Mouse (Mus musculus) cerebellum, adult 2 months (tissue): ENCODE measurements around the gene Usp25. TPM values are rescaled to one million over a fixed set of nuclear protein-coding genes. Genes with fewer than 3 reads are reported as not detected.

Source experiments
- DNase-seq, 2 experiments: peaks; one replicate each; pipeline ENCODE4 v3.0.0; 2021
- H3K27ac ChIP-seq: fragments of 200-500 bp; 2 replicates; pipeline ENCODE4 v1.5.1; 2012; ENCODE audit warnings: low read length, control low read depth, inconsistent platforms; ENCODE audit not compliant: insufficient read depth
- H3K27me3 ChIP-seq: fragments of 200-500 bp; 2 replicates; pipeline ENCODE4 v1.6.1; 2012; ENCODE audit warnings: inconsistent platforms, mild to moderate bottlenecking, low read length, moderate library complexity; ENCODE audit not compliant: control insufficient read depth, insufficient read depth
- H3K4me1 ChIP-seq: fragments of 200-500 bp; 2 replicates; pipeline ENCODE4 v1.6.1; 2011; ENCODE audit warnings: low read length; ENCODE audit not compliant: control insufficient read depth, insufficient read depth
- H3K4me3 ChIP-seq: fragments of 200-500 bp; replicated peaks from 2 replicates; pipeline ENCODE3; 2011; ENCODE audit warnings: mild to moderate bottlenecking, low read depth, low read length, control low read depth; ENCODE audit not compliant: insufficient read depth
- CTCF ChIP-seq: fragments of 200-500 bp; IDR thresholded peaks from 2 replicates; pipeline ENCODE4 v1.5.1; 2011; ENCODE audit warnings: low read depth, mild to moderate bottlenecking, control low read depth, low read length, moderate library complexity, borderline replicate concordance; ENCODE audit not compliant: insufficient read depth
- POLR2A ChIP-seq: fragments of 200-500 bp; IDR thresholded peaks from 2 replicates; pipeline ENCODE4 v1.6.1; 2011; ENCODE audit warnings: low read length, control low read depth, borderline replicate concordance; ENCODE audit not compliant: insufficient read depth
- WGBS: fragments of 180-500 bp; shearing (Covaris S2); methylation state at CpG from one replicate; pipeline ENCODE4 v1.1.7; 2018; 5-methylcytosine and 5-hydroxymethylcytosine counted together
- polyA plus RNA-seq: library from polyadenylated mRNA; depleted of rRNA; stranded (reverse); fragments of >200 nt; gene quantifications from 2 replicates; pipeline ENCODE4 v1.2.3, GENCODE M21; 2012; rRNA removed

The Usp25 gene
- polyA plus RNA-seq = 20.2 and 20.5 TPM in 2 replicates

DNA sequence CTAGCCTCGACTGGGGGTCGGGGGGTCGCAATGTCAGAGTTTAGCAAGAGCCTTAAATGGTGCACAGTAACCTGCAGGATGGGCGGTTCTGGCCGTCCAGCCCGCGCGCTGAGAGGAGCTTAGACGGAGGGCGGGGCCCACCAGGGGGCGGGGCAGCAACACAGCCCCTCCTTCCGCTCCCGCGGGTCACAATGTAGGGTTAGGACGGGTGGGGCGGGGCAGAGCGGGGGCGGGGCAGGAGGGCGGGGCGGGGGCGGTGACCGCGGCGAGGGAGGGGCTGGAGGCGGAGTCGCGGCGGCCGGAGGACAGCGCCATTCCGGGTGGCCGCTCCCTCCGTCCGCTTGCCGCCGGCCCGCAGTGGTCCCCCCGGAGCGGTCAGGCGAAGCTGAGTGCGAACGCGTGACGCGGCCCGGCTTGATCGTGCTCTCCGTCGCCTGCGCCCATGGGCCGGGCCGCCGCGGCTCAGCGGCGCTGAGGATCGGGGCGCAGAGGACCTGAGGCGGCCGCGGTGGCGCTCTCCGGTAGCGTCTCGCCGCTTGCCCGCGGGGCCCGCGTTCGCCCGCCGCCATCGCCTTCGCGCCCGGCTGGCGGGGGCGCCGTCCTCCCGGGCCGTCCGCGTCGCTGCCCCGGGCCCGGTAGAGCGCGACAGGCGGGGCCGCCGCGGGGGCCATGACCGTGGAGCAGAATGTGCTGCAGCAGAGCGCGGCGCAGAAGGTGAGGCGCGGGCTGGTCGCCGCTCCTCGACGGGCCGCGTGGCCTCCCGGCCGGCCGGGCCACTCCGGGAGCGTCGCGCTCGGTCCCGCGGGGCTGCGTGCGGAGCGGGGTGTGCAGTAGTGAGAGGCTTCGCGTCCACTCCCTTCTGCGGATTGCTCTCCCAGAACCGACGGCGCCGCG is at the start of gene Usp25:
Usp25 (plus strand) TSS at position 280 of the 894 bp plus-strand sequence.
- peak within 1 kb of the TSS; percentile 29; the same call in 1 of the 2 replicates for H3K27ac ChIP-seq
- no peaks in the 10 kb centered on the region for H3K27me3 ChIP-seq
- peak within 1 kb of the TSS; percentile 68 for H3K4me3 ChIP-seq
- peak; percentile 87 to 90 for DNase-seq
- TF ChIP-seq POLR2A = peak; percentile 65
- TF ChIP-seq CTCF = no peak
- WGBS = under 1% methylated on average over 116 of the region's 126 CpGs
- H3K4me1 ChIP-seq = peaks cover 3% of the 10 kb centered on the region; the same call in 1 of the 2 replicates

DNA sequence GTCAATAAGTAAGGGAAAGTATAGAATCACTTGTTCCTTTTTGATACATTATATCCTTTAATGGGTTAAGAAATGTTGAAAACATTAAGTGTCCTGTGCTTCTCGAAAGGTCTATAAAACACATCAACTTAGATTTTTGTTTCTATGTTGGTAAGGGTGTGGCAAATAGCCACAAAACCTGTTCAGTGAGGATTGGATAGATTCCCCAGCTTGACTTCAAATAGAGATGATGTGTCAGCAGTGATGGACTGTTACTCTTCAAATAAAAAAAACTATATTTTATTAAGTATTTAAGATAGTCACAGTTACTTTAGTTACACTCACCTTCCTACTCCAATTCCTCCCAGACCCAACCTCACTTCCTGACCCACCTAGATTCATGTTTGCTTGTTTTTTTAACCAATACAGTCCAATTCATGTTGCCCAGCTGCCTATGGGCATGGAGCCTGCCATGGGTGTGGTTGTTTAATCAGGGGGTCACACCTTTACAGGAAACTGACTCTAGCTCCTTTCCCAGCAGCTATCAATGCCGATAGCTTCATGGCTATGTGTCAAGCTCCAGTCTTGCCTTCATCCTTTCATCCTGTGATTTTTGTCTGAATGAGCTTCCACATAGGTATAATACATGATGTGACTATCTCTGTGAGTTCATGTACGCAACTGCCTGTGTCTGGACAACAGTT is 45.8 kb upstream of the Usp25 start:
- no peak overlapping the region for H3K27ac ChIP-seq
- no peak overlapping the region for H3K4me3 ChIP-seq
- 88% methylated on average over 3 of the region's 3 CpGs for WGBS
- DNase-seq = no peak
- H3K4me1 ChIP-seq = no peaks in the 10 kb centered on the region
- no peak for TF ChIP-seq CTCF
- no peak for TF ChIP-seq POLR2A
- H3K27me3 ChIP-seq = no peaks in the 10 kb centered on the region

DNA sequence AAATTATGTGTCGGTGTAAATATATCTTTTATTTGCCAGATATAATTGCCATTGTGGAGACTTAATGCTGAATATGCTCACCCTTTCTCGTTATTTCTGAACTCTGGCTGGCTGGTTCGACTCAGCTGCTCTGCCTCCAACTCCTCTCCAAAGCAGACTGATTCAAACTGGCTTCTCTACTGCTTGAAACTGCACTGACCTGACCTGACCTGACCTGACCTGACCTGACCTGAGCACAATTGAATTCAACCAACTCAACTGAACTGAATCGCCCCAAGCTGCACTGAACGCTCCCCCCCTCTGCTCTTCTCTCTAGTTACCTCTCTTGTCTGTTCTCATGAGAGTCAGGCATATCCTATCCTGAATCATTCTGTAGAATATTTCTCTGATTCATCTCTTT is 42.3 kb upstream of the Usp25 start:
- Histone ChIP-seq H3K4me1 (no peaks in the 10 kb centered on the region), H3K27ac (no peak overlapping the region), H3K27me3 (no peaks in the 10 kb centered on the region), H3K4me3 (no peak overlapping the region)
- no peak for DNase-seq
- TF ChIP-seq CTCF = no peak
- TF ChIP-seq POLR2A = no peak
- 40% methylated on average over 5 of the region's 5 CpGs for WGBS

DNA sequence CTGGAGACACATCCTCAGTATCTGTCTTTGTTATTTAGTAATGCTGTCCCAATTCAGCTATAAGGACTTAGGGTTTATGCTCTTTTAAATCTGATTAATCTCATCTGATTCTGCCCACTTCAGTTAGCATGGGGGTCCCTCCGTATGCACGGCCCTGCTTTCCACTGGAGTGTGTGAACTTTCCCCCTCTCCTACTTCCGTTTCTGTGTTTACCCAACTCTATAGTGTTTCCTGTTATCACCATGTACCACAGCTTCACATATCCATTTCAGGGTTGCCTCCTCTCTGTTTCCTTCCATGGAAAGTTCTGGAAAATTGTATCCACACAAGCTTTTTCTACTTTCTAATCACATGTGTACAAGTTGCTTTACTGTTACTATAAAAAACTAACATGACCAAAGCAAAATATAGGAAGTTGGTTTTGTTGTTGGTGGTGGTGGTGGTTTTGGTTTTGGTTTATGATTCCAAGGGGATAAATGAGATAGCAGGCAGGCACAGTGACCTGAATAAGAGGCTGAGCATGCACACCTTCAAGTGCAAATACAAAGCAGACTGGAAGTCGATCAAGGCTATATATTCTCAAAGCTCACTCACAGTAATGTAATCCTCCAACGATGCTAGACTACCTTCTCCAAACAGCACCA is 36.6 kb upstream of the Usp25 start:
- H3K27me3 ChIP-seq = no peaks in the 10 kb centered on the region

DNA sequence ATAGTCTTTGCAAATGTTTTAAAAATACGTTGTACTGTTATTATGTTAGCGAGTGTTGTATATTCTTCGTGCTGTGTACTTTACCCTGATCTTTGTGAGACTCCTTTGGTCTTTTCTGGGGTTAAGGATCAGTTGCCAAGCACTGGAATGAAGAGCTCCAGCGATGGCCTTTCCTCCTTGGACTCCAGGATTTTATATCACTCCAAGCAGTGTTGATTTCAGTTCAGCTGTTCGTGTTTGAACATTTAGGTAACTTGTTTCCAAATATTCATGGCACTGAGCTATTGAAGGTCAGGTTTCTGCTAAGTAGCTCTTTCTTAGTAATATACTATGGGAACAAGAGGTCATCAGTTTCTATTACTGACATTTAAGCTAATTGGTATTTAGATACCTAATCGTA is 29.8 kb upstream of the Usp25 start:
- Histone ChIP-seq H3K4me3 (no peak overlapping the region), H3K4me1 (no peaks in the 10 kb centered on the region), H3K27ac (no peak overlapping the region), H3K27me3 (no peaks in the 10 kb centered on the region)
- DNase-seq = no peak
- TF ChIP-seq POLR2A (no peak), CTCF (no peak)
- 91% methylated on average over 6 of the region's 6 CpGs for WGBS

More for the DNA sequence above, 36.6 kb upstream of the Usp25 start:
- H3K4me3 ChIP-seq = no peak overlapping the region
- WGBS = 88% methylated on average over 5 of the region's 5 CpGs
- DNase-seq = no peak
- no peak for TF ChIP-seq CTCF
- TF ChIP-seq POLR2A = no peak
- no peaks in the 10 kb centered on the region for H3K4me1 ChIP-seq
- H3K27ac ChIP-seq = no peak overlapping the region

DNA sequence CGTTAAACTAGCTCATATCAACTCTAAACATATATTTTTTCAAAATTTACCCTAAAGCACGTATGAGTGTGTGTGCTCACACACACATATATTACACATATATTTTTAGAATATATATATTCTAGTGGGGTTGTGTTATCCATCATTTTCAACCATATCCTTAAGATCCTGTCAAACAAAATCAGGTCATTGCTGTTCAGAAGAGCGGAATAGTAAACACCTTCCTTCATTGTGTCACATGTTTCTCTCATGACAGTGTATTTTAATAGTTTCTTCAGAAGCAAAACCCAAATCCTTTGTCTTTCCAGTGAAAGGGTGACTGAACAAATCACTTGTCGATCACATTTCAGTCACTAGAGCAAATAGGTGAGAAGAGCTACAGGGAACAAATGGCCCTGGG is 25.8 kb upstream of the Usp25 start:
- WGBS = 88% methylated on average over 4 of the region's 4 CpGs
- TF ChIP-seq CTCF (no peak), POLR2A (no peak)

DNA sequence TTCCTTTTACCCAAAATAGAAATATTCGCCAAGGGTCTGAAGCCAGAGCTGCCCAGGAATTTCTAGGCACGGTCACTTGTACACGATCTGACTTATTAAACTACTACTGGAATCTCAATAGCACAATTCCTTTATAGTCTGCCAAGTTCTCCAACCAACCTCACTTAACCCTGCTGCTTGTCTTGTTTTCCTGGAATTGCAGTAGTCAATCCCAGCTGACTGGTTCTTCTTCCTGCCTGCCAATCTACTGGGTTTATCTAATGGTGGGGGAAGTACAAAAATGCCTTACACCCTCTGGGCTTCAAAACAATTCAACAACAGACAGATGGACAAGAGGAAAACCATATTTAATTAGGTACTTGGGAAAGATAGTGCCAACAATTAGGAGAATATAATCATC is 9.6 kb upstream of the Usp25 start:
- H3K4me3 ChIP-seq = no peak overlapping the region
- H3K27me3 ChIP-seq = no peaks in the 10 kb centered on the region
- no peak for DNase-seq
- no peaks in the 10 kb centered on the region for H3K4me1 ChIP-seq
- no peak for TF ChIP-seq POLR2A
- no peak for TF ChIP-seq CTCF
- WGBS = 55% methylated on average over 3 of the region's 3 CpGs
- H3K27ac ChIP-seq = no peak overlapping the region

More for the DNA sequence above, 25.8 kb upstream of the Usp25 start:
- no peaks in the 10 kb centered on the region for H3K4me1 ChIP-seq
- H3K27me3 ChIP-seq = no peaks in the 10 kb centered on the region
- H3K4me3 ChIP-seq = no peak overlapping the region
- DNase-seq = no peak
- H3K27ac ChIP-seq = no peak overlapping the region
